Mouse (Mus musculus): ENCODE results near the gene Foxn3. TPM values are rescaled to one million over a fixed set of nuclear protein-coding genes. Genes with fewer than 3 reads are reported as not detected.
A peak's percentile ranks its signal among the peaks of the same experiment; 100 is the strongest.

Gene Foxn3
- polyA plus RNA-seq, 1 experiment from 2014 or later = 66.2 TPM

DNA sequence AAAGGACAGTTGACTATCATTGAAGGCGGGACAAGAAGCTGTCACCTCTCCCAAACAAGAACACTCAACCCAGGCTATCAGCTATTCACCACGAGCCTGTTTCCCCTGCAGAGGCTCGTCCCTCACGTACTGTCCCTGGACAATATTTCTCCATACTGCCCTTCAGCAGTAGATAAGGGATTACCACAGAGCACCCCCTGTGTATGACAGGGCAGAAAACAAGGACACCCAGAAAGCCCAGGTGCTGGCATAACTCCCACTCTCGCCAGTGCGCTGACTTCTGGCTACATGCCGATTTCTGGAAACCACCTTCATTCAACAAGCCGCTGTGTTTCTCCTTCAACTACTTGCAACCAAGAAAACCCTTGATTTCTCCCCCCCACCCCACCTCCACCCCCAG, 306.4 kb downstream of the Foxn3 start:
- H3K4me1 ChIP-seq (replicated peaks) = peaks cover 62% of the 10 kb centered on the region
- no peaks in the 10 kb centered on the region for H3K27me3 ChIP-seq (replicated peaks)
- WGBS = 41% methylated on average over 8 of the region's 8 CpGs
- H3K4me3 ChIP-seq = no peak overlapping the region
- H3K4me2 ChIP-seq = peak overlapping the region; percentile 50
- no peak for ATAC-seq (ENCODE audit: insufficient number of reproducible peaks, low FRiP score)
- H3K9me3 ChIP-seq (replicated peaks) = no peaks in the 10 kb centered on the region
- H3K36me3 ChIP-seq = no peaks in the 10 kb centered on the region
- H3K9ac ChIP-seq = no peak overlapping the region
- peak overlapping the region; percentile 80 for H3K27ac ChIP-seq (ENCODE audit: poor library complexity, severe bottlenecking)

GRCm38 (mm10) chr12:99256463-99256862, 306.9 kb downstream of the Foxn3 start:
- 62% methylated on average over 5 of the region's 5 CpGs for WGBS
- no peak for ATAC-seq (ENCODE audit: insufficient number of reproducible peaks, low FRiP score)
- Histone ChIP-seq H3K9ac (no peak overlapping the region), H3K36me3 (no peaks in the 10 kb centered on the region), H3K27ac (ENCODE audit: poor library complexity, severe bottlenecking) (peak overlapping the region; percentile 80), H3K4me2 (no peak overlapping the region), H3K4me3 (no peak overlapping the region), H3K4me1 (replicated peaks) (peaks cover 60% of the 10 kb centered on the region), H3K9me3 (replicated peaks) (no peaks in the 10 kb centered on the region), H3K27me3 (replicated peaks) (no peaks in the 10 kb centered on the region)

- Histone ChIP-seq H3K36me3 (no peaks in the 10 kb centered on the region), H3K27ac (ENCODE audit: poor library complexity, severe bottlenecking) (no peak overlapping the region), H3K9ac (no peak overlapping the region), H3K4me3 (no peak overlapping the region), H3K27me3 (replicated peaks) (no peaks in the 10 kb centered on the region), H3K9me3 (replicated peaks) (no peaks in the 10 kb centered on the region), H3K4me1 (replicated peaks) (peaks cover 60% of the 10 kb centered on the region), H3K4me2 (no peak overlapping the region)
- 86% methylated on average over 8 of the region's 8 CpGs for WGBS
- no peak for ATAC-seq (ENCODE audit: insufficient number of reproducible peaks, low FRiP score)
These were observed 308.9 kb downstream of the Foxn3 start for GRCm38 (mm10) chr12:99254436-99254835.

- H3K36me3 ChIP-seq = no peaks in the 10 kb centered on the region
- no peak overlapping the region for H3K4me2 ChIP-seq
- H3K4me3 ChIP-seq = no peak overlapping the region
- no peaks in the 10 kb centered on the region for H3K9me3 ChIP-seq (replicated peaks)
- no peak overlapping the region for H3K9ac ChIP-seq
- no peak for ATAC-seq (ENCODE audit: insufficient number of reproducible peaks, low FRiP score)
- no peaks in the 10 kb centered on the region for H3K27me3 ChIP-seq (replicated peaks)
- WGBS = 92% methylated on average over 10 of the region's 10 CpGs
- peaks cover 58% of the 10 kb centered on the region for H3K4me1 ChIP-seq (replicated peaks)
- no peak overlapping the region for H3K27ac ChIP-seq (ENCODE audit: poor library complexity, severe bottlenecking)
These were observed 309.8 kb downstream of the Foxn3 start for GRCm38 (mm10) chr12:99253562-99253961.

DNA sequence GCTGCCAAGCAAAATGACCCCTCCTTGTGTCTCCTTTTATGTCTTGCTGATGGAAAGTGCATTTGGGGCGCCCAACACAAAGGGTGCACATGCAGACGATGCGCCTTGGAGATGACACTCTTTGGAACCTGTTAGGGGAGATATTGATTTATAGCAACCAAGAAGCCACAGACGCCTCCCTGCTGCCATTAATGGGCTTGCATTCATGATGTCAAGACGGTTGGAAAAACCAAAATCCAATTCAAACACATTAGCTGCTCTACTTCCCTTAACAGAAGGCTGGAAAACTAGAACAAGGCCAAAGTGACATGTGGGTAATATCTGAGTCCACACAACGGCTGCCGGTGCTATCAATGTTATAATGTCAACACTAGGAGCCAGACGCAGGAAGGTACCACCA, 314.8 kb downstream of the Foxn3 start:
- H3K9ac ChIP-seq = no peak overlapping the region
- ATAC-seq (ENCODE audit: insufficient number of reproducible peaks, low FRiP score) = no peak
- 74% methylated on average over 8 of the region's 8 CpGs for WGBS
- no peaks in the 10 kb centered on the region for H3K36me3 ChIP-seq
- no peak overlapping the region for H3K4me2 ChIP-seq
- H3K9me3 ChIP-seq (replicated peaks) = no peaks in the 10 kb centered on the region
- H3K4me3 ChIP-seq = no peak overlapping the region
- H3K27me3 ChIP-seq (replicated peaks) = no peaks in the 10 kb centered on the region
- H3K4me1 ChIP-seq (replicated peaks) = peaks cover 37% of the 10 kb centered on the region
- H3K27ac ChIP-seq (ENCODE audit: poor library complexity, severe bottlenecking) = no peak overlapping the region

- Histone ChIP-seq H3K9ac (no peak overlapping the region), H3K9me3 (replicated peaks) (no peaks in the 10 kb centered on the region)
- WGBS = 75% methylated on average over 6 of the region's 6 CpGs
These were observed 315.4 kb downstream of the Foxn3 start for GRCm38 (mm10) chr12:99247939-99248338.

DNA sequence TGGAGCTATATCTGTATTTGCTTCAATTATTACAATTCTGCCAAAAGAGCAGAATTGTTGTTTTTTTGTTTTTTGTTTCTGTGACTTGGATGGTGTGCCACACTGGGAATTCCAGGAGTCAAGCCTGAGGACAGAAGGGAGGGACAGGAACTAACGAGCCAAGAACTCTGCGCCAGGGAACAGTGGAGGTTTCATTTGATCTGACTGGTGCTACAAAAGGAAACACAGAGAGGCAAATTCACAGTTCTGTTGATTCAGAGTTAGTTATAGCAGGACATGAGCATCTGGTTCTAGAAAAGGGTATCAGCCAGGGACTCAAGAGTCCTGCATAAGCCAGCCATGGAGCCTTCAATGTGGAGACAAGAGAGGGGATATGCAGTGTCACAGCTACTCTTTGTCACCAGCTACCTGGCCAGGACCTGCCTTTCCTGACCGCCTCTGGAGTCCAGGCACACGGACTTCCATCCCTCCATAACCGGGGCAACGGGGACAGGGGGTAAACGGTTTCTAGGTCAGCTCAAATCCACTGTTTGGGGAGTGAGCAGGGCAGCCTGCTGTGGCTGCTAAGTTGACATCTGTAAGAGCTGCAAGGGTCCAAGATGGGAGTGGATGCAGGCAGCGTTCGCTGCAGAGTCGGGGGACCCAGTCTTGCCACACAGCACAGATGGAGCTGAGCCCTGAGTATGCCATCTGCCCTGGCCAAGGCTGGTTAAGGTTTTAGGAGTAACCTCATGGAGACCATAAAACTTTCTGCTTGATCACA, 316.2 kb downstream of the Foxn3 start:
- H3K9me3 ChIP-seq (replicated peaks) = no peaks in the 10 kb centered on the region
- 79% methylated on average over 10 of the region's 10 CpGs for WGBS
- H3K4me3 ChIP-seq = no peak overlapping the region
- no peak for ATAC-seq (ENCODE audit: insufficient number of reproducible peaks, low FRiP score)
- H3K27ac ChIP-seq (ENCODE audit: poor library complexity, severe bottlenecking) = no peak overlapping the region
- H3K4me1 ChIP-seq (replicated peaks) = peaks cover 37% of the 10 kb centered on the region
- H3K36me3 ChIP-seq = no peaks in the 10 kb centered on the region
- no peaks in the 10 kb centered on the region for H3K27me3 ChIP-seq (replicated peaks)
- no peak overlapping the region for H3K9ac ChIP-seq
- no peak overlapping the region for H3K4me2 ChIP-seq

More at GRCm38 (mm10) chr12:99247939-99248338, 315.4 kb downstream of the Foxn3 start:
- Histone ChIP-seq H3K27ac (ENCODE audit: poor library complexity, severe bottlenecking) (no peak overlapping the region), H3K36me3 (no peaks in the 10 kb centered on the region), H3K4me1 (replicated peaks) (peaks cover 37% of the 10 kb centered on the region), H3K27me3 (replicated peaks) (no peaks in the 10 kb centered on the region), H3K4me3 (no peak overlapping the region), H3K4me2 (no peak overlapping the region)
- ATAC-seq (ENCODE audit: insufficient number of reproducible peaks, low FRiP score) = no peak

- no peaks in the 10 kb centered on the region for H3K9me3 ChIP-seq (replicated peaks)
- ATAC-seq (ENCODE audit: insufficient number of reproducible peaks, low FRiP score) = no peak
- no peak overlapping the region for H3K4me3 ChIP-seq
- WGBS = 86% methylated on average over 9 of the region's 9 CpGs
- no peaks in the 10 kb centered on the region for H3K27me3 ChIP-seq (replicated peaks)
- H3K27ac ChIP-seq (ENCODE audit: poor library complexity, severe bottlenecking) = no peak overlapping the region
- no peak overlapping the region for H3K4me2 ChIP-seq
- no peak overlapping the region for H3K9ac ChIP-seq
- no peaks in the 10 kb centered on the region for H3K36me3 ChIP-seq
- H3K4me1 ChIP-seq (replicated peaks) = peaks cover 30% of the 10 kb centered on the region
These were observed 318.7 kb downstream of the Foxn3 start for GRCm38 (mm10) chr12:99244673-99245072.

- Histone ChIP-seq H3K9ac (no peak overlapping the region), H3K4me1 (replicated peaks) (peaks cover 27% of the 10 kb centered on the region), H3K4me3 (no peak overlapping the region), H3K9me3 (replicated peaks) (no peaks in the 10 kb centered on the region), H3K36me3 (no peaks in the 10 kb centered on the region), H3K4me2 (no peak overlapping the region), H3K27me3 (replicated peaks) (no peaks in the 10 kb centered on the region), H3K27ac (ENCODE audit: poor library complexity, severe bottlenecking) (no peak overlapping the region)
- 86% methylated on average over 6 of the region's 6 CpGs for WGBS
- ATAC-seq (ENCODE audit: insufficient number of reproducible peaks, low FRiP score) = no peak
These were observed 319.1 kb downstream of the Foxn3 start for GRCm38 (mm10) chr12:99244264-99244663.

DNA sequence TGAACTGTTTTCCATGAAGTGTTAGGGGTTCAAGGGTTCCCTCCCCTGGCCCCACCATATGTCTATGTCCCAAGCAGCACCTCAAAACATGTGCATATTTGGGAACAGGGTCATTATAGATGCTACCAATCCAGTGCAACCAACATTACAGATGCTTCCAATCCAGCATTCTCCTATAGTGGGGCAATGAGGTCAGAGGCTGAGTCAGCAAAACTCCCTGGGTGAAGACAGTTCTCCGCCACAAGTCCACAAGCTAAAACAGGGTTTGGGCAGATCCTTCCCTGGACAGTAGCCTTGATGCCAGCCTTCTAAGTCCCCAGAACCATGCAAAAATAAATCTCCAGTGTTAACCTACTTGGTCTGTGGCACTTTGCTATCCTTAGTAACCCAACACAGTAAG, 320.1 kb downstream of the Foxn3 start:
- H3K36me3 ChIP-seq = no peaks in the 10 kb centered on the region
- no peak overlapping the region for H3K4me3 ChIP-seq
- ATAC-seq (ENCODE audit: insufficient number of reproducible peaks, low FRiP score) = no peak
- no peaks in the 10 kb centered on the region for H3K27me3 ChIP-seq (replicated peaks)
- no peaks in the 10 kb centered on the region for H3K9me3 ChIP-seq (replicated peaks)
- 88% methylated on average over 1 of the region's 1 CpGs for WGBS
- H3K27ac ChIP-seq (ENCODE audit: poor library complexity, severe bottlenecking) = no peak overlapping the region
- peaks cover 29% of the 10 kb centered on the region for H3K4me1 ChIP-seq (replicated peaks)
- H3K4me2 ChIP-seq = no peak overlapping the region
- H3K9ac ChIP-seq = no peak overlapping the region

GRCm38 (mm10) chr12:99240185-99240726, 323.1 kb downstream of the Foxn3 start:
- no peak overlapping the region for H3K27ac ChIP-seq (ENCODE audit: poor library complexity, severe bottlenecking)
- H3K36me3 ChIP-seq = no peaks in the 10 kb centered on the region
- no peak overlapping the region for H3K4me2 ChIP-seq
- no peaks in the 10 kb centered on the region for H3K27me3 ChIP-seq (replicated peaks)
- WGBS = 76% methylated on average over 5 of the region's 5 CpGs
- peaks cover 44% of the 10 kb centered on the region for H3K4me1 ChIP-seq (replicated peaks)
- no peaks in the 10 kb centered on the region for H3K9me3 ChIP-seq (replicated peaks)
- no peak overlapping the region for H3K9ac ChIP-seq
- no peak for ATAC-seq (ENCODE audit: insufficient number of reproducible peaks, low FRiP score)
- no peak overlapping the region for H3K4me3 ChIP-seq

- Histone ChIP-seq H3K4me3 (no peak overlapping the region), H3K4me2 (no peak overlapping the region), H3K9ac (no peak overlapping the region), H3K4me1 (replicated peaks) (peaks cover 44% of the 10 kb centered on the region), H3K27me3 (replicated peaks) (no peaks in the 10 kb centered on the region), H3K36me3 (no peaks in the 10 kb centered on the region), H3K27ac (ENCODE audit: poor library complexity, severe bottlenecking) (no peak overlapping the region), H3K9me3 (replicated peaks) (no peaks in the 10 kb centered on the region)
- ATAC-seq (ENCODE audit: insufficient number of reproducible peaks, low FRiP score) = no peak
- WGBS = 85% methylated on average over 11 of the region's 11 CpGs
These were observed 323.6 kb downstream of the Foxn3 start for GRCm38 (mm10) chr12:99239735-99240134.
